Mouse (Mus musculus): ENCODE data around the gene Zfpl1. TPM values are rescaled to one million over a fixed set of nuclear protein-coding genes. Genes with fewer than 3 reads are reported as not detected.

Gene Zfpl1
- polyA plus RNA-seq, 1 experiment from 2014 or later, result 75.1 TPM

- Histone ChIP-seq H3K4me3 (replicated peaks; ENCODE audit: low read length) (peak within 1 kb of the TSS; percentile 63), H3K27ac (peak within 1 kb of the TSS; percentile 82), H3K27me3 (ENCODE audit: control insufficient read depth, insufficient read depth, low read length) (no peaks in the 10 kb centered on the region), H3K4me1 (replicated peaks; ENCODE audit: control insufficient read depth, insufficient read depth, low read length) (peaks cover 8% of the 10 kb centered on the region), H3K36me3 (replicated peaks; ENCODE audit: control insufficient read depth, insufficient read depth) (peaks cover 49% of the 10 kb centered on the region), H3K9me3 (ENCODE audit: control insufficient read depth, low read length) (no peaks in the 10 kb centered on the region), H3K9ac (peak within 1 kb of the TSS; percentile 72), H3K4me2 (replicated peaks) (peak within 1 kb of the TSS; percentile 87)
- 1% methylated on average over 33 of the region's 33 CpGs for WGBS
- ATAC-seq (ENCODE audit: low FRiP score), result peak; percentile 90
- peak; percentile 90 for DNase-seq (ENCODE audit: low spot score)
Observed at GRCm38 (mm10) chr19:6076564-6077393, 8.0 kb downstream of the Zfpl1 start, which contains the start of gene Vps51. TSS of gene Vps51 (minus strand) at chr19:6077231.

GRCm38 (mm10) chr19:6073889-6074288 is 10.9 kb downstream of the Zfpl1 start:
- no peak for ATAC-seq (ENCODE audit: low FRiP score)
- no peak overlapping the region for H3K9ac ChIP-seq
- H3K9me3 ChIP-seq (ENCODE audit: control insufficient read depth, low read length), result no peaks in the 10 kb centered on the region
- H3K4me1 ChIP-seq (replicated peaks; ENCODE audit: control insufficient read depth, insufficient read depth, low read length), result peaks cover 8% of the 10 kb centered on the region
- H3K27me3 ChIP-seq (ENCODE audit: control insufficient read depth, insufficient read depth, low read length), result no peaks in the 10 kb centered on the region
- DNase-seq (ENCODE audit: low spot score), result no peak
- H3K27ac ChIP-seq, result no peak overlapping the region
- H3K4me2 ChIP-seq (replicated peaks), result no peak overlapping the region
- peaks cover 50% of the 10 kb centered on the region for H3K36me3 ChIP-seq (replicated peaks; ENCODE audit: control insufficient read depth, insufficient read depth)
- no peak overlapping the region for H3K4me3 ChIP-seq (replicated peaks; ENCODE audit: low read length)
- 94% methylated on average over 5 of the region's 5 CpGs for WGBS

- H3K9ac ChIP-seq, result no peak overlapping the region
- no peak for ATAC-seq (ENCODE audit: low FRiP score)
Observed at GRCm38 (mm10) chr19:6071261-6071660, 13.5 kb downstream of the Zfpl1 start.

GRCm38 (mm10) chr19:6070571-6071250 is 14.0 kb downstream of the Zfpl1 start:
- DNase-seq (ENCODE audit: low spot score) (no peak), ATAC-seq (ENCODE audit: low FRiP score) (no peak)
- Histone ChIP-seq H3K9me3 (ENCODE audit: control insufficient read depth, low read length) (no peaks in the 10 kb centered on the region), H3K4me3 (replicated peaks; ENCODE audit: low read length) (no peak overlapping the region), H3K9ac (no peak overlapping the region), H3K36me3 (replicated peaks; ENCODE audit: control insufficient read depth, insufficient read depth) (peaks cover 55% of the 10 kb centered on the region), H3K4me1 (replicated peaks; ENCODE audit: control insufficient read depth, insufficient read depth, low read length) (peaks cover 16% of the 10 kb centered on the region), H3K4me2 (replicated peaks) (no peak overlapping the region), H3K27me3 (ENCODE audit: control insufficient read depth, insufficient read depth, low read length) (no peaks in the 10 kb centered on the region), H3K27ac (no peak overlapping the region)
- 89% methylated on average over 31 of the region's 31 CpGs for WGBS

More at GRCm38 (mm10) chr19:6071261-6071660, 13.5 kb downstream of the Zfpl1 start:
- Histone ChIP-seq H3K9me3 (ENCODE audit: control insufficient read depth, low read length) (no peaks in the 10 kb centered on the region), H3K36me3 (replicated peaks; ENCODE audit: control insufficient read depth, insufficient read depth) (peaks cover 55% of the 10 kb centered on the region), H3K4me1 (replicated peaks; ENCODE audit: control insufficient read depth, insufficient read depth, low read length) (peaks cover 18% of the 10 kb centered on the region), H3K27ac (no peak overlapping the region), H3K4me2 (replicated peaks) (no peak overlapping the region), H3K4me3 (replicated peaks; ENCODE audit: low read length) (no peak overlapping the region), H3K27me3 (ENCODE audit: control insufficient read depth, insufficient read depth, low read length) (no peaks in the 10 kb centered on the region)
- WGBS, result 93% methylated on average over 19 of the region's 19 CpGs
- DNase-seq (ENCODE audit: low spot score), result no peak

GRCm38 (mm10) chr19:6069851-6070250 is 14.9 kb downstream of the Zfpl1 start:
- no peak overlapping the region for H3K9ac ChIP-seq
- H3K36me3 ChIP-seq (replicated peaks; ENCODE audit: control insufficient read depth, insufficient read depth), result peaks cover 50% of the 10 kb centered on the region
- DNase-seq (ENCODE audit: low spot score) (no peak), ATAC-seq (ENCODE audit: low FRiP score) (no peak)
- H3K4me3 ChIP-seq (replicated peaks; ENCODE audit: low read length), result no peak overlapping the region
- no peak overlapping the region for H3K4me2 ChIP-seq (replicated peaks)
- H3K27ac ChIP-seq, result no peak overlapping the region
- H3K27me3 ChIP-seq (ENCODE audit: control insufficient read depth, insufficient read depth, low read length), result no peaks in the 10 kb centered on the region
- 94% methylated on average over 10 of the region's 10 CpGs for WGBS
- H3K9me3 ChIP-seq (ENCODE audit: control insufficient read depth, low read length), result no peaks in the 10 kb centered on the region
- H3K4me1 ChIP-seq (replicated peaks; ENCODE audit: control insufficient read depth, insufficient read depth, low read length), result peaks cover 16% of the 10 kb centered on the region

- Histone ChIP-seq H3K27ac (no peak overlapping the region), H3K9ac (no peak overlapping the region), H3K4me3 (replicated peaks; ENCODE audit: low read length) (no peak overlapping the region), H3K4me1 (replicated peaks; ENCODE audit: control insufficient read depth, insufficient read depth, low read length) (peaks cover 16% of the 10 kb centered on the region), H3K4me2 (replicated peaks) (no peak overlapping the region), H3K27me3 (ENCODE audit: control insufficient read depth, insufficient read depth, low read length) (no peaks in the 10 kb centered on the region), H3K9me3 (ENCODE audit: control insufficient read depth, low read length) (no peaks in the 10 kb centered on the region), H3K36me3 (replicated peaks; ENCODE audit: control insufficient read depth, insufficient read depth) (peaks cover 46% of the 10 kb centered on the region)
- WGBS, result 82% methylated on average over 4 of the region's 4 CpGs
- no peak for DNase-seq (ENCODE audit: low spot score)
- ATAC-seq (ENCODE audit: low FRiP score), result no peak
Observed at GRCm38 (mm10) chr19:6068951-6069350, 15.8 kb downstream of the Zfpl1 start.

- peak within 1 kb of the TSS; percentile 95 for H3K4me2 ChIP-seq (replicated peaks)
- 11% methylated on average over 33 of the region's 33 CpGs for WGBS
Observed at GRCm38 (mm10) chr19:6067724-6068415, 16.9 kb downstream of the Zfpl1 start, which contains the start of gene Tm7sf2. TSS of gene Tm7sf2 (minus strand) at chr19:6068373.

GRCm38 (mm10) chr19:6067011-6067723 is 17.6 kb downstream of the Zfpl1 start:
- DNase-seq (ENCODE audit: low spot score) (peak; percentile 87), ATAC-seq (ENCODE audit: low FRiP score) (peak; percentile 64)
- peak overlapping the region; percentile 57 for H3K4me3 ChIP-seq (replicated peaks; ENCODE audit: low read length)
- H3K27ac ChIP-seq, result peak overlapping the region; percentile 92
- no peaks in the 10 kb centered on the region for H3K9me3 ChIP-seq (ENCODE audit: control insufficient read depth, low read length)
- WGBS, result 1% methylated on average over 30 of the region's 30 CpGs
- H3K9ac ChIP-seq, result peak overlapping the region; percentile 83
- H3K4me2 ChIP-seq (replicated peaks), result peak overlapping the region; percentile 95
- H3K4me1 ChIP-seq (replicated peaks; ENCODE audit: control insufficient read depth, insufficient read depth, low read length), result peaks cover 26% of the 10 kb centered on the region
- peaks cover 34% of the 10 kb centered on the region for H3K36me3 ChIP-seq (replicated peaks; ENCODE audit: control insufficient read depth, insufficient read depth)
- H3K27me3 ChIP-seq (ENCODE audit: control insufficient read depth, insufficient read depth, low read length), result no peaks in the 10 kb centered on the region

More at GRCm38 (mm10) chr19:6067724-6068415, 16.9 kb downstream of the Zfpl1 start, which contains the start of gene Tm7sf2:
- Histone ChIP-seq H3K4me1 (replicated peaks; ENCODE audit: control insufficient read depth, insufficient read depth, low read length) (peaks cover 19% of the 10 kb centered on the region), H3K9me3 (ENCODE audit: control insufficient read depth, low read length) (no peaks in the 10 kb centered on the region), H3K4me3 (replicated peaks; ENCODE audit: low read length) (peak within 1 kb of the TSS; percentile 57), H3K27ac (peak within 1 kb of the TSS; percentile 92), H3K27me3 (ENCODE audit: control insufficient read depth, insufficient read depth, low read length) (no peaks in the 10 kb centered on the region), H3K9ac (peak within 1 kb of the TSS; percentile 83), H3K36me3 (replicated peaks; ENCODE audit: control insufficient read depth, insufficient read depth) (peaks cover 38% of the 10 kb centered on the region)
- ATAC-seq (ENCODE audit: low FRiP score), result peak; percentile 92
- peak; percentile 85 for DNase-seq (ENCODE audit: low spot score)

All from hindbrain, embryonic 14.5 days (tissue).